Mouse (Mus musculus): ENCODE data around the gene Olfr1325. TPM values are rescaled to one million over a fixed set of nuclear protein-coding genes. Genes with fewer than 3 reads are reported as not detected.
"Not testable (repeated sequence)": the region's sequence is repeated elsewhere in the genome, so short reads cannot be mapped to it uniquely, and the experiment has no call there.

Gene Olfr1325
- polyA plus RNA-seq (2021) = not detected

DNA sequence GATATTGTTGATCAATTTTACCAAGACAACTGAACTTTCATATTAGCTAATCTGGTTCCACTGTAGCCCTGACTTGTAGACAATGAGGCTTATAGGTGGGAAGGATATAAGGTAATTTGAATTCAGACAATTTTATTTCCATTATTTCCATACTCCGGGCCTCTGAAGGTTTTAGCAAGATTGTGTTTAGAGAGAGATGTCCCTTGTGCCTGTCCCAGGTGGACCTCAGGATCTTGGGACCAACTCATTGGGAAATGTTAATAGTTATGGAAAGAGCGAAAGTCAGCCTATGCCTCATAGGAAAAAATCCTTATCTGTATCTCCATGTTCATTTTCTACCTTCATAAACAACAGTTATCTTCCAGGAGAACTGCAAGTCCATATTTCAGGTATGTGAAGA lies at the start of gene Olfr1325:
Olfr1325 (plus strand) TSS at position 301 of the 400 bp plus-strand sequence.
- ChIA-PET CTCF (no interaction called here), POLR2A (no interaction called here)
- H3K27me3 ChIP-seq = peaks cover 48% of the 10 kb centered on the region
- no peak for ATAC-seq
- no peak for DNase-seq (ENCODE audit: low read depth, low spot score)
- in situ Hi-C loops (cut with MboI; ENCODE audit: low pct_unique_long_range_greater_than_20kb) = no loop called here
- no peak for TF ChIP-seq CTCF (IDR thresholded peaks at IDR 0.05)

DNA sequence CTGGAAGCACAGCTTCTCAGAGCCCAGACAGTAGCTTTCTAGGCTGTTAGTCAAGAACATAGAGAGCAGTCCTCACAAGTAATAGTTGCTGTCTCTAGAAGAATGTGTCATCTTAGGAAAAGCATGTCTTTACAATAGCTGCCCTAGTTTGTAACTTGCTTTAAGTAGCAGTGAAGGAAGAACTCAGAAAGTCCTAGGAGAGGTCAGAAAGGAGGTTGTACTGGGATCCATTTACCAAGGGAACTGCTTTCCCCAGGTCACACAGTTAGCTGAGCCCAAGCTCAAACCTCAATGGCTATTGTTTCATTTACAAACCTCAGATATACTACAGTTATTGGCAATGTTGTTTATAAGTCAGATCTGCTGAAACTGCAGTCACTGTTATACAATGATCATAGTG lies 17.7 kb upstream of the Olfr1325 start, which contains the start of gene Olfr1326-ps1:
Olfr1326-ps1 (minus strand) TSS at position 101 of the 400 bp plus-strand sequence.
- DNase-seq (ENCODE audit: low read depth, low spot score) (no peak), ATAC-seq (no peak)
- in situ Hi-C loops (cut with MboI; ENCODE audit: low pct_unique_long_range_greater_than_20kb) = no loop called here
- ChIA-PET CTCF (no interaction called here), POLR2A (no interaction called here)
- TF ChIP-seq CTCF (IDR thresholded peaks at IDR 0.05) = no peak
- peaks cover 45% of the 10 kb centered on the region for H3K27me3 ChIP-seq

DNA sequence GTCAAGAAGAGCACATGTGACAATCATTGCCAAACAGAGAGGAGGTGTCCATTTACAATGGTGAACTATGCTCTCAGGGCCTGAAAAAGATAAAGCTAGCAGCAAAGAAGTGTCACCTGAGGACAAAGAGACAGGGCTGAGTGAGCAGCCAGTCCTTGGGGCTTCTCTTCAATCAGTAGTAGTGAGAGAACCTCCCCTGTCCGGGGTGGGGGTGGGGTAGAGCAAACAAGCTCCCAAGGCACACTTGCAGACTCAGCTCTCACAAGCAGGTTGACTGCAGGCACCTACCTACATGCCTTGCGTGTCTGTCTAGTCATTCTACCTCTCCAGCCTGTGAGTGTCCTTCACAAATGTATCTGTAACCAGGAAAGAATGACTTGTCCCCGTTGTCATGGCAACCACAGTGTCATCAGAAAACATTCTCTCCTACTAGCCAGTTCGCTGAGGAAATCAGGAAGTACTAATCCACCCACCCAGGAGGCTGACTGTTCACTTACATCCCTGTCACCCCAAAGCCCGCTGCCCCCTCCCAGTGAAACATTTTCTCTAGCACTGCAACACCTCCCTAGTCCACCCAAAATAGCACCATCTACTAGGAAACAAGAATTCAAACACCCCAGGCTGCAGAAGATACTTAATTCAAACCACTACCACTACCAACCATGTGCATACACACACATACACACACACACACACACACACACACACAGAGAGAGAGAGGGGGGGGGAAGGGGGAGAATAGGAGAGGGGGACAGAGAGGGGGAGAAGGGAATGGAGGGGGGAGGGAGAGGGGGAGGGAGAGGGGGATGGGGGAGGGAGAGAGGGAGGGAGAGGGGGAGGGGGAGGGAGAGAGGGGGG lies 53.2 kb downstream of the Olfr1325 start, which contains the start of gene Gm5640:
Gm5640 (minus strand) TSS at position 170 of the 858 bp plus-strand sequence.
- DNase-seq (ENCODE audit: low read depth, low spot score); in situ Hi-C loops (cut with MboI; ENCODE audit: low pct_unique_long_range_greater_than_20kb); H3K27me3 ChIP-seq; CTCF ChIA-PET; POLR2A ChIA-PET; ATAC-seq: not testable (repeated sequence)

DNA sequence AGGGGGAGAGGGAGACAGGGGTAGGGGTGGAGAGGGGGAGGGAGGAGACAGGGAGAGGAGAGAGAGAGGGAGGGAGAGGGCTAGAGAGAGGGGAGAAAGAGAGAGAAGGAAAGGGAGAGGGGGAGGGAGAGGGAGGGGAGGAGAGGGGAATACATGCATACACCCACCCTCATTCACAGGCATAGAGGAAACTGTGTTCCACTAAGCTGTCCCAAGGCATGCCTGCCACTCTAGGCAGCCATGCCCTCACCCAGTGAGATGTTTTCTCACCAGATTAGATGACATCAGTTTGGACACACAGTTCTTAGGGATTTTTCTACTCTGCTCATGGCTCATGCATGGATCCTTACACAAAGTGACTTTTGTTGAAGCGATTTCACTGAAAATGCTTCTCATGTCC lies 53.9 kb downstream of the Olfr1325 start:
- ATAC-seq; DNase-seq (ENCODE audit: low read depth, low spot score); in situ Hi-C loops (cut with MboI; ENCODE audit: low pct_unique_long_range_greater_than_20kb); CTCF ChIA-PET; H3K27me3 ChIP-seq; POLR2A ChIA-PET: not testable (repeated sequence)

Other genes with a start within 250 kb of the Olfr1325 start
- gene Lage3, start 239.1 kb upstream of the Olfr1325 start, polyA plus RNA-seq (2021) = 42.5 TPM
- 31.4 TPM for gene Ubl4a, start 219.5 kb upstream of the Olfr1325 start, polyA plus RNA-seq (2021)
- 17.6 TPM for gene Slc10a3, start 219.3 kb upstream of the Olfr1325 start, polyA plus RNA-seq (2021)
- gene Fam3a, start 199.4 kb upstream of the Olfr1325 start, polyA plus RNA-seq (2021) = 25.0 TPM
- 33.9 TPM for gene Ikbkg, start 199.4 kb upstream of the Olfr1325 start, polyA plus RNA-seq (2021)
- 64.5 TPM for gene G6pdx, start 163.5 kb upstream of the Olfr1325 start, polyA plus RNA-seq (2021)
- not detected for gene Gm6880, start 111.3 kb upstream of the Olfr1325 start, polyA plus RNA-seq (2021)
- not detected for gene Olfr1326-ps1, start 17.8 kb upstream of the Olfr1325 start, polyA plus RNA-seq (2021)
- gene Gm5640, start 53.0 kb downstream of the Olfr1325 start, polyA plus RNA-seq (2021) = not detected
- not detected for gene Gm6890, start 148.2 kb downstream of the Olfr1325 start, polyA plus RNA-seq (2021)
- not detected for gene Gm5936, start 244.5 kb downstream of the Olfr1325 start, polyA plus RNA-seq (2021)

Data from Patski (cell line).